Mouse (Mus musculus) olfactory bulb, adult 2 months (tissue): ENCODE measurements around the gene Mfsd12.

Source experiments
- CTCF ChIP-seq: fragments of 200-500 bp; IDR thresholded peaks from 2 replicates; pipeline ENCODE4 v1.5.1; 2012; ENCODE audit warnings: low read depth, mild to moderate bottlenecking, low read length, moderate library complexity; ENCODE audit not compliant: insufficient read depth
- POLR2A ChIP-seq: fragments of 200-500 bp; IDR thresholded peaks from 2 replicates; pipeline ENCODE4 v1.6.1; 2012; ENCODE audit warnings: mild to moderate bottlenecking, low read depth, low read length, moderate library complexity; ENCODE audit not compliant: insufficient read depth

DNA sequence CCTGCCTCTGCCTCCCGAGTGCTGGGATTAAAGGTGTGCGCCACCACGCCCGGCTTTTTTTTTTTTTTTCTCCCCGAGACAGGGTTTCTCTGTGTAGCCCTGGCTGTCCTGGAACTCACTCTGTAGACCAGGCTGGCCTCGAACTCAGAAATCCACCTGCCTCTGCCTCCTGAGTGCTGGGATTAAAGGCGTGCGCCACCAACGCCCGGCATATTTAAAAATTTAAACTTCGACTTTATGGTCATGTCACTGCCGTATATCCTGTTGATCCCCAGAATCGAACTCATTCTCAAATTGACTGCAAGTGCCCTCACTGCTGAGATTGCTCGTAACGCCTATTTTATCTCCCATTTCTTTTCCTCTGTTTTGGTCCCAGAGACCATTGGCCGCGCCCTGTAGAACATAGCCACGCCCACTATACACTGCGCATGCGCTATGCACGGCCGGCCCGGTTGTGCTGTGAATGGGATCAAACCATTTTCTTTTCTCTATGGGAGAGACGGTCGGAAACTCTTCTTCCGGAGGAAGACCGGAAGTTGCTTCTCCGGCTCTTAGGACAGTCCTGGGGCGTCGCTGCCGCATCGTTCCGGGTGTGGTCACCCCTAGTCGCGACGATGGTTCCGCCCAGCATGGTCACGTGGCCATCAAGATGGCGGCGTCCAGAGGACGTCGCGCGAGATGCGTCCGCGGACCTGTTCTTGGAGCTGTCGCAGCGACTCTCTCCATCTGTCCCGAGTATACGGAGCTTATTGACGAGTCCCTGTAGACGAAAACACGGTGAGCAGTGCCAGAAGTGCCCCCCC is 26.7 kb downstream of the Mfsd12 start, which contains the start of the genes Dohh and Gm48551:
- TF ChIP-seq CTCF: no peak
- TF ChIP-seq POLR2A: peak; percentile 57; the same call in 1 of the 2 replicates
